In the genomic region with DNA sequence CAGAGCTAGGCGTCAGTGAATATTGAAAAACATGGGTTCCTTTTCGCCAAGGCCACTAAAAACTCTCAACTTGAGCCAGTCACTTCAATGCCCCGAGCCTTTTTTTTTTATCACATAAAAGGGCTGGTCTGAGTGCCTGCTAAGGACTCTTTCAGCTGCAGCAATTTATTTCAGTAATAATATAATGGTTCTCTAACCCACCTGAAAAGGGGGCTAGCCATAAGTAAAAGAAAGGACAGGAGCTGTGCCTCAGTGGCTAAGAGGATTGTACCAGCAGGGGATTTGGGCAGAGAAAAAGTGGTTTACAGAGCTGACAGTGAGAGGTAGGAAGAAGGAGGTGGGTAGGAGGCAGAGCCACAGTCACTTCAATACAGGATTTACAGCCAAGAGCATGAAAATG, we compare ENCODE assay signal across 22 mouse cellular contexts.
DNase-seq lines count a peak whose midpoint lies in the region; ATAC-seq lines count a peak whose summit lies in the region.
"Had no signal": no experiment of that assay in that cellular context is flagged by ENCODE, and none has a peak within 500 bp of the region (broad histone marks: within the 10 kb centered on the region; RNA-seq: fewer than 3 reads in every experiment).

No protein-coding gene starts in this region.

- H3K4me2 ChIP-seq in forebrain, embryonic 14.5 days (ENCODE audit: low read length), result no peak overlapping the region
- H3K4me2 ChIP-seq in forebrain, embryonic 15.5 days (replicated peaks), result no peak overlapping the region
- no peak overlapping the region for H3K4me2 ChIP-seq in midbrain, embryonic 14.5 days (ENCODE audit: low read length)
- no peak overlapping the region for H3K4me2 ChIP-seq in midbrain, embryonic 11.5 days
- H3K4me2 ChIP-seq in midbrain, embryonic 16.5 days (ENCODE audit: low read length), result no peak overlapping the region
- H3K4me2 ChIP-seq: embryonic facial prominence, embryonic 13.5 days; hindbrain, embryonic 12.5 days; hindbrain, embryonic 15.5 days had no signal

- H3K36me3 ChIP-seq in forebrain, embryonic 14.5 days (ENCODE audit: control insufficient read depth, insufficient read depth, low read length), result no peaks in the 10 kb centered on the region
- no peaks in the 10 kb centered on the region for H3K36me3 ChIP-seq in forebrain, embryonic 15.5 days
- no peaks in the 10 kb centered on the region for H3K36me3 ChIP-seq in midbrain, embryonic 14.5 days (ENCODE audit: control insufficient read depth, insufficient read depth, low read length)
- no peaks in the 10 kb centered on the region for H3K36me3 ChIP-seq in midbrain, embryonic 11.5 days (ENCODE audit: control insufficient read depth, insufficient read depth, low read length)
- H3K36me3 ChIP-seq in midbrain, embryonic 16.5 days (ENCODE audit: control insufficient read depth, insufficient read depth, low read length), result no peaks in the 10 kb centered on the region
- H3K36me3 ChIP-seq: embryonic facial prominence, embryonic 10.5 days; embryonic facial prominence, embryonic 13.5 days; heart, embryonic 10.5 days; hindbrain, embryonic 12.5 days; hindbrain, embryonic 15.5 days had no signal

- H3K27me3 ChIP-seq in forebrain, embryonic 14.5 days (replicated peaks; ENCODE audit: control insufficient read depth, insufficient read depth, low read length), result no peaks in the 10 kb centered on the region
- H3K27me3 ChIP-seq in forebrain, embryonic 15.5 days, result no peaks in the 10 kb centered on the region
- H3K27me3 ChIP-seq in midbrain, embryonic 14.5 days (ENCODE audit: control insufficient read depth, insufficient read depth, low read length), result no peaks in the 10 kb centered on the region
- no peaks in the 10 kb centered on the region for H3K27me3 ChIP-seq in midbrain, embryonic 11.5 days (ENCODE audit: control insufficient read depth, insufficient read depth, low read length)
- H3K27me3 ChIP-seq in midbrain, embryonic 16.5 days (ENCODE audit: control insufficient read depth, insufficient read depth, low read depth, low read length), result no peaks in the 10 kb centered on the region
- H3K27me3 ChIP-seq: embryonic facial prominence, embryonic 13.5 days; hindbrain, embryonic 12.5 days; hindbrain, embryonic 15.5 days had no signal

- no peak for ATAC-seq in forebrain, embryonic 14.5 days
- ATAC-seq in forebrain, embryonic 15.5 days (replicated peaks), result no peak
- ATAC-seq in midbrain, embryonic 14.5 days (ENCODE audit: low FRiP score, low TSS enrichment), result no peak
- ATAC-seq in midbrain, embryonic 11.5 days (ENCODE audit: low FRiP score), result no peak
- ATAC-seq in midbrain, embryonic 16.5 days, result 0 out of 2 replicates have a peak, but pooled peaks have one; percentile 39
- ATAC-seq: CD4-positive, CD25-positive, alpha-beta regulatory T cell, adult 4 months had no signal

- no peak overlapping the region for H3K4me3 ChIP-seq in forebrain, embryonic 14.5 days (ENCODE audit: low read depth, low read length)
- no peak overlapping the region for H3K4me3 ChIP-seq in forebrain, embryonic 15.5 days
- no peak overlapping the region for H3K4me3 ChIP-seq in midbrain, embryonic 14.5 days (replicated peaks; ENCODE audit: low read depth, low read length)
- no peak overlapping the region for H3K4me3 ChIP-seq in midbrain, embryonic 11.5 days (ENCODE audit: low read depth, low read length)
- H3K4me3 ChIP-seq in midbrain, embryonic 16.5 days (ENCODE audit: low read depth, low read length), result no peak overlapping the region
- H3K4me3 ChIP-seq: embryonic facial prominence, embryonic 10.5 days; embryonic facial prominence, embryonic 13.5 days; erythroblast, embryonic 14.5 days; heart, adult 2 months; heart, embryonic 10.5 days; hindbrain, embryonic 12.5 days; hindbrain, embryonic 15.5 days had no signal

- no peaks in the 10 kb centered on the region for H3K9me3 ChIP-seq in forebrain, embryonic 14.5 days (replicated peaks; ENCODE audit: control insufficient read depth, low read length)
- no peaks in the 10 kb centered on the region for H3K9me3 ChIP-seq in forebrain, embryonic 15.5 days
- no peaks in the 10 kb centered on the region for H3K9me3 ChIP-seq in midbrain, embryonic 14.5 days (ENCODE audit: control insufficient read depth, low read length)
- H3K9me3 ChIP-seq in midbrain, embryonic 11.5 days (ENCODE audit: control insufficient read depth, low read length), result no peaks in the 10 kb centered on the region
- no peaks in the 10 kb centered on the region for H3K9me3 ChIP-seq in midbrain, embryonic 16.5 days (replicated peaks; ENCODE audit: control insufficient read depth, low read length, poor library complexity, severe bottlenecking)
- H3K9me3 ChIP-seq: embryonic facial prominence, embryonic 10.5 days; embryonic facial prominence, embryonic 13.5 days; heart, embryonic 10.5 days; hindbrain, embryonic 12.5 days; hindbrain, embryonic 15.5 days had no signal

- H3K9ac ChIP-seq in forebrain, embryonic 14.5 days (ENCODE audit: low read length), result no peak overlapping the region
- H3K9ac ChIP-seq in forebrain, embryonic 15.5 days (replicated peaks), result no peak overlapping the region
- no peak overlapping the region for H3K9ac ChIP-seq in midbrain, embryonic 14.5 days (replicated peaks; ENCODE audit: low read length)
- no peak overlapping the region for H3K9ac ChIP-seq in midbrain, embryonic 11.5 days (ENCODE audit: low read length)
- H3K9ac ChIP-seq in midbrain, embryonic 16.5 days (ENCODE audit: low read depth, low read length), result no peak overlapping the region
- H3K9ac ChIP-seq: embryonic facial prominence, embryonic 13.5 days; hindbrain, embryonic 12.5 days; hindbrain, embryonic 15.5 days had no signal

- peak; percentile 31 for DNase-seq in forebrain, embryonic 14.5 days (ENCODE audit: low spot score)
- DNase-seq in midbrain, embryonic 14.5 days, result peak; percentile 7
- no peak for DNase-seq in midbrain, embryonic 11.5 days (ENCODE audit: low spot score, missing footprints)
- no peak for DNase-seq in neural tube, embryonic 10.5 days (ENCODE audit: extremely low spot score, low spot score)
- DNase-seq: adrenal gland, adult 2 months; adrenal gland, postnatal 14 days; cerebellum, adult 11-12 months; cerebellum, adult 8-10 months; cerebellum, postnatal 10 days; cerebellum, postnatal 36 days; embryo, embryonic 11 days; gastrocnemius, postnatal 25 days; heart, adult 2 months had no signal

- no peak overlapping the region for H3K27ac ChIP-seq in forebrain, embryonic 14.5 days (ENCODE audit: low read depth, low read length)
- no peak overlapping the region for H3K27ac ChIP-seq in forebrain, embryonic 15.5 days (replicated peaks)
- H3K27ac ChIP-seq in midbrain, embryonic 14.5 days (replicated peaks; ENCODE audit: low read depth, low read length), result no peak overlapping the region
- no peak overlapping the region for H3K27ac ChIP-seq in midbrain, embryonic 11.5 days (ENCODE audit: low read depth, low read length)
- H3K27ac ChIP-seq in midbrain, embryonic 16.5 days (ENCODE audit: low read length), result no peak overlapping the region
- H3K27ac ChIP-seq: embryonic facial prominence, embryonic 10.5 days; embryonic facial prominence, embryonic 13.5 days; heart, adult 2 months; heart, embryonic 10.5 days; hindbrain, embryonic 12.5 days; hindbrain, embryonic 15.5 days had no signal

- H3K4me1 ChIP-seq in forebrain, embryonic 14.5 days (ENCODE audit: control insufficient read depth, insufficient read depth, low read length), result no peaks in the 10 kb centered on the region
- H3K4me1 ChIP-seq in forebrain, embryonic 15.5 days, result no peaks in the 10 kb centered on the region
- H3K4me1 ChIP-seq in midbrain, embryonic 14.5 days (ENCODE audit: control insufficient read depth, insufficient read depth, low read length), result no peaks in the 10 kb centered on the region
- H3K4me1 ChIP-seq in midbrain, embryonic 11.5 days (ENCODE audit: control insufficient read depth, insufficient read depth, low read length), result no peaks in the 10 kb centered on the region
- peaks cover 4% of the 10 kb centered on the region; the same call in 1 of the 2 replicates for H3K4me1 ChIP-seq in midbrain, embryonic 16.5 days (ENCODE audit: control insufficient read depth, insufficient read depth, low read length)
- H3K4me1 ChIP-seq: embryonic facial prominence, embryonic 10.5 days; embryonic facial prominence, embryonic 13.5 days; heart, embryonic 10.5 days; hindbrain, embryonic 12.5 days had no signal

- WGBS in forebrain, embryonic 14.5 days, result 15% methylated on average over 3 of the region's 3 CpGs
- WGBS in forebrain, embryonic 15.5 days, result 20% methylated on average over 3 of the region's 3 CpGs
- 18% methylated on average over 3 of the region's 3 CpGs for WGBS in midbrain, embryonic 14.5 days
- WGBS in midbrain, embryonic 11.5 days, result 25% methylated on average over 3 of the region's 3 CpGs
- whole genome bisulfite sequencing in midbrain, embryonic 16.5 days, result 20% methylated on average over 3 of the region's 3 CpGs

Comparison
In these comparisons a context has a peak if more than half of its experiments do, and no peak if none do; other contexts are left out.
1. DNase-seq: peak in forebrain, embryonic 14.5 days (single experiment) and midbrain, embryonic 14.5 days (single experiment); none in midbrain, embryonic 11.5 days (single experiment) and neural tube, embryonic 10.5 days (single experiment).